Mouse (Mus musculus) liver, postnatal 0 days (tissue): ENCODE results near the gene Gm28038. TPM values are rescaled to one million over a fixed set of nuclear protein-coding genes. Genes with fewer than 3 reads are reported as not detected.
A peak's percentile ranks its signal among the peaks of the same experiment; 100 is the strongest.

Experiments used
- ATAC-seq: fragments of 200-750 bp; cut with Nextera tagmentation; 2 replicates; pipeline ENCODE4 v1.8.0; 2017; ENCODE audit warnings: mild to moderate bottlenecking, moderate library complexity
- DNase-seq: peaks from one replicate; pipeline ENCODE4 v3.0.0-alpha.2; 2016
- H3K27ac ChIP-seq: fragments of 300-500 bp; sonication (generic); 2 replicates; pipeline ENCODE4 v1.5.1; 2014; ENCODE audit warnings: antibody characterized with exemption, moderate library complexity, mild to moderate bottlenecking, low read depth
- H3K27me3 ChIP-seq: fragments of 300-500 bp; sonication (generic); 2 replicates; pipeline ENCODE4 v1.6.1; 2014; ENCODE audit warnings: low read length, control low read depth, mixed read lengths; ENCODE audit not compliant: insufficient read depth
- H3K36me3 ChIP-seq: fragments of 300-500 bp; sonication (generic); replicated peaks from 2 replicates; pipeline ENCODE4 v1.6.1; 2014; ENCODE audit warnings: mild to moderate bottlenecking, control low read depth, low read length, moderate library complexity, mixed read lengths; ENCODE audit not compliant: insufficient read depth
- H3K4me1 ChIP-seq: fragments of 300-500 bp; sonication (generic); 2 replicates; pipeline ENCODE4 v1.6.1; 2014; ENCODE audit warnings: antibody characterized with exemption, mild to moderate bottlenecking, control low read depth; ENCODE audit not compliant: insufficient read depth
- H3K4me2 ChIP-seq: fragments of 300-500 bp; sonication (generic); 2 replicates; pipeline ENCODE4 v1.6.1; 2014; ENCODE audit warnings: low read depth, mild to moderate bottlenecking, low read length, moderate library complexity, mixed read lengths
- H3K4me3 ChIP-seq: fragments of 300-500 bp; sonication (generic); 2 replicates; pipeline ENCODE4 v1.5.1; 2014; ENCODE audit warnings: low read depth, low read length
- H3K9ac ChIP-seq: fragments of 300-500 bp; sonication (generic); replicated peaks from 2 replicates; pipeline ENCODE4 v1.6.1; 2014; ENCODE audit warnings: mild to moderate bottlenecking, moderate library complexity
- H3K9me3 ChIP-seq: fragments of 300-500 bp; sonication (generic); 2 replicates; pipeline ENCODE4 v1.6.1; 2016; ENCODE audit warnings: mild to moderate bottlenecking, control low read depth, low read length, mixed read lengths
- CTCF ChIP-seq: sonication (generic); IDR thresholded peaks from 2 replicates; pipeline ENCODE4 v1.5.1; 2016; ENCODE audit warnings: antibody characterized with exemption, low read depth
- EP300 ChIP-seq: IDR thresholded peaks from 2 replicates; pipeline ENCODE4 v1.6.1; 2016; ENCODE audit warnings: antibody characterized with exemption, low read depth, mild to moderate bottlenecking
- WGBS: fragments of 180-500 bp; shearing (Covaris S2); extraction: QIAGEN DNeasy Blood & Tissue Kit; methylation state at CpG from one replicate; pipeline ENCODE4 v1.1.7; 2014; ENCODE audit not compliant: insufficient replicate concordance; 5-methylcytosine and 5-hydroxymethylcytosine counted together
- polyA plus RNA-seq: library from polyadenylated mRNA; unstranded; fragments of >200 nt; fragmentation: Nextera tagmentation; extraction: Ambion mirVana; gene quantifications from 2 replicates; pipeline ENCODE4 v1.2.1, GENCODE M21; 2015

The Gm28038 gene
- polyA plus RNA-seq, 1 experiment from 2014 or later: not detected

DNA sequence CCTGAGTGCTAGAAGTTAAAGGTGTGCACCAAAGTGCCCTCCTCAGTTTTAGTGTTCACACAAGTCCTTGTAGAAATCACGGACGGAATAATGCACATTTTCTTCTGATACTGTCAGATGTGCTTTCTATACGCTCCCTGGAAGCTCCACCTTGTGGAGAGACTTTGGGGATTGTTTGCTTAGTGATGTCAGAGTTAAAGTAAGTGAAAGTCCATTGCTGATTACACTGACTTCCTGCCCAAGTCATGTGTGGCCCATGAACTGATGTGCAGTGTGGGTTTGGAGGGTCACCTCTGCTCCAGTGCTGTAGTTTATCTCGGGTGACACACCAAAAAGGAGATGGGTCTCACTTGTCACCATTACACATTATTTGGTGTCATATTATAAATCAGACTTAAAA is 38.4 kb downstream of the Gm28038 start:
- Histone ChIP-seq H3K4me3 (no peak overlapping the region), H3K9ac (no peak overlapping the region), H3K4me2 (no peak overlapping the region), H3K27me3 (no peaks in the 10 kb centered on the region), H3K9me3 (no peaks in the 10 kb centered on the region), H3K36me3 (peaks cover 62% of the 10 kb centered on the region), H3K4me1 (no peaks in the 10 kb centered on the region), H3K27ac (peak overlapping the region; percentile 60)
- TF ChIP-seq CTCF: peak; percentile 34
- no peak for TF ChIP-seq EP300
- WGBS: 62% methylated on average over 4 of the region's 4 CpGs
- DNase-seq (no peak), ATAC-seq (peak; percentile 91)

DNA sequence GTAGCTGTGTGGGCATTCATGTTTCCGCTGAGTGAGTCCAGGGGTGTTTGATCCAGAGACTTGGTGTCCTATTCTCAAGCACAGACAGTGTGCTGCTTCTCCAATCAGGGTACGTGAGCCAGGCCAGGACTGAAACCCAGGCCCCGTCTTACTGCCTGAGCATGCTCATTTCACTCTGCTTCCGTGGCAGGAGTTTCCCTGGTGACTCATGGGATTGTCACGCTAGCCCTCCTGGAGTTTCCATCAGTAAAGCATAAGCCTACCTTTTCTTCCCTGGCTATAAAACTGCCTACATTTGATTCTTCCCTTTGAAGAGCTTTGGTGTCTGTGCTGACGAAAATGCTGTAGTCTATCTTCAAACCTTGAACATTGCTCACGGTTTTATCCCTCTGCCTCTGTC is 42.3 kb downstream of the Gm28038 start:
- Histone ChIP-seq H3K4me3 (no peak overlapping the region), H3K9ac (no peak overlapping the region), H3K9me3 (no peaks in the 10 kb centered on the region), H3K4me1 (no peaks in the 10 kb centered on the region), H3K27me3 (no peaks in the 10 kb centered on the region), H3K4me2 (no peak overlapping the region), H3K27ac (no peak overlapping the region), H3K36me3 (peaks cover 59% of the 10 kb centered on the region)
- DNase-seq (no peak), ATAC-seq (no peak)
- no peak for TF ChIP-seq EP300
- TF ChIP-seq CTCF: no peak
- WGBS: 91% methylated on average over 7 of the region's 7 CpGs

DNA sequence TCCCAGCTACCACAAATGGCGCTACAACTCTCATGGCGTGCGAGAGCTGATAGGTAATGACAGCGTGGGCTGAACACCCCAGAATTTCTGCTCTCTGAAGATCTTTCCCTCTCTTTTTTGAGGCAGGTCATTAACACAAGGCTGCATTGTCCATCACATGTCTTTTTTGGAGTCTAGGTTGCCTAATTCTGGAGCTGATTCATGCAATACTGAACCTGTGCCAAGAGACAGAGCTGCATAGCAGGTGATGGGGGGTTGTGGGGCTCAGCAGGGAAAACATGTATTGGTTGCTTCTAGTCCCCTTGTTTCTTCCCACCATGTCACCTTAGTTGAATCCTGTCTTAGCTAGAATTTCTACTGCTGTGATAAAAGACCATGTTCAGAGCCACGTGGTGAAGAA is 44.5 kb downstream of the Gm28038 start:
- Histone ChIP-seq H3K27ac (no peak overlapping the region), H3K9ac (no peak overlapping the region), H3K4me3 (no peak overlapping the region), H3K4me2 (no peak overlapping the region), H3K36me3 (peaks cover 74% of the 10 kb centered on the region), H3K4me1 (no peaks in the 10 kb centered on the region), H3K27me3 (no peaks in the 10 kb centered on the region), H3K9me3 (no peaks in the 10 kb centered on the region)
- ATAC-seq (no peak; the same call in 1 of the 2 replicates), DNase-seq (no peak)
- 88% methylated on average over 5 of the region's 5 CpGs for WGBS
- no peak for TF ChIP-seq CTCF

DNA sequence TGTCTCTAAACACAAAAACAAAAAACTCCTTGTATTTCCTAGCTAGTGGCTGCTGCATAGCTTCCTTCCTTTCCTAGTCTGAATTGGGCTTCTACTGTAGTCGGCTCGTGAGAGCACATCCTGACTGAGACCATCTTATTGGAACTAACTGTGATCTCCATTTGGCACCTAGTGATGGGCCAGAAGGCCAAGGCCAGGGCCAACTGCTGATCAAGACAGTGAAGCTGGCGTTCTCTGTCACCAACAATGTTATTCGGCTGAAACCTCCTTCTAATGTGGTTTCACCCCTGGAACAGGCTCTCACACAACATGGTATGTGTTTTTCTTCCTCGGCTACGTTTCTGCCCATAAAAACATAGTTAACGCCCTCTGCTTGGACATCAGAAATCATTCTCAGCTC is 46.4 kb downstream of the Gm28038 start:
- no peaks in the 10 kb centered on the region for H3K27me3 ChIP-seq

DNA sequence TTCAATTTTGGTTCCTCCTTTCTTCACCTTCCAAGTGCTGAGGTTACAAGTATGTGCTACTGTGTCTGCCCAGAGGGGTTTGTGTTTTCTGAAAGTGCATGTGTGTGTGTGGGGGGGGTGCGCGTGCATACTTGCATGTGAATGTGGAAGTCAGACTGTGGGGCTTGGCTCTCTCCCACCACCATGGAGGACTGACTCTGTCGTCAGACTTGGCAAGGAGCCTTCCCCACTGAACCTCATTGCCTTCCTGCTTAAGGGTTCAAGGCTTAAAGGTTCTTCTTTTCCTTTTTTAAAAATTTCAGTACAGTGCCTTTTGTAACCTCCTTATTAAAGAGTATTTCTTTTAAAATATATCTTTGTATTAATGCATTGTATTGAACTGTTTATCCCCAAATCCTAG is 47.9 kb downstream of the Gm28038 start:
- Histone ChIP-seq H3K4me3 (no peak overlapping the region), H3K27me3 (no peaks in the 10 kb centered on the region), H3K9me3 (no peaks in the 10 kb centered on the region), H3K9ac (no peak overlapping the region), H3K27ac (no peak overlapping the region), H3K36me3 (peaks cover 81% of the 10 kb centered on the region), H3K4me2 (no peak overlapping the region), H3K4me1 (no peaks in the 10 kb centered on the region)
- DNase-seq (no peak), ATAC-seq (no peak)
- TF ChIP-seq CTCF (no peak), EP300 (no peak)
- 74% methylated on average over 3 of the region's 3 CpGs for WGBS

More for the DNA sequence above, 46.4 kb downstream of the Gm28038 start:
- 89% methylated on average over 7 of the region's 7 CpGs for WGBS
- Histone ChIP-seq H3K4me3 (no peak overlapping the region), H3K4me1 (no peaks in the 10 kb centered on the region), H3K27ac (no peak overlapping the region), H3K9me3 (no peaks in the 10 kb centered on the region), H3K9ac (no peak overlapping the region), H3K36me3 (peaks cover 82% of the 10 kb centered on the region), H3K4me2 (no peak overlapping the region)
- no peak for TF ChIP-seq CTCF
- TF ChIP-seq EP300: no peak
- no peak for ATAC-seq
- no peak for DNase-seq

DNA sequence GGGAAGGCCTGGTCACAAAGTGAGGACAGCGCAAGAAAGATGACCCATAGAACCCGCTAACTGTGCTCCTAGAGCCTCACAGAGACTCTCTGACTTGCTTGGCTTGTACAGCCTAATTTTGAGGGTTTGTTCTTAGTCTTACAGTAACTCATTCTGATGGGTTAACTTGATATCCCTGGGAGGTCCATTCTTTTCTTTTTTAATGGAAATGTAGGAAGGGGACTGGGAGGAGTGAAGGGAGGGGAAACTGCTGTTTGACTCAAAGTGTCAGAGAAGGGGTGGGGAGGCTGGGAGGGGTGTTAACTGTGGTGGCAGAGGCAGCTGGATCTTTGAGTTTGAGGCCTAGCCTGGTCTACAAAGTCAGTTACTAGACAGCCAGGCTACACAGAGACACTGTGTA is 54.5 kb downstream of the Gm28038 start:
- Histone ChIP-seq H3K4me3 (no peak overlapping the region), H3K27ac (no peak overlapping the region), H3K36me3 (peaks cover 75% of the 10 kb centered on the region), H3K9me3 (no peaks in the 10 kb centered on the region), H3K4me2 (no peak overlapping the region), H3K27me3 (no peaks in the 10 kb centered on the region), H3K9ac (no peak overlapping the region), H3K4me1 (no peaks in the 10 kb centered on the region)
- 96% methylated on average over 2 of the region's 2 CpGs for WGBS
- DNase-seq (no peak), ATAC-seq (no peak)
- TF ChIP-seq EP300 (no peak), CTCF (no peak)
